Mouse (Mus musculus) ES-Bruce4 (cell line): Measurements from ENCODE around the gene Gm10662. TPM values are rescaled to one million over a fixed set of nuclear protein-coding genes. Genes with fewer than 3 reads are reported as not detected.
"Not testable (repeated sequence)": the region's sequence is repeated elsewhere in the genome, so short reads cannot be mapped to it uniquely, and the experiment has no call there.

Experiments
- H3K27ac ChIP-seq: 2 replicates; pipeline ENCODE4 v1.5.1; 2012; ENCODE audit warnings: low read length, inconsistent platforms; ENCODE audit not compliant: insufficient read depth
- H3K27me3 ChIP-seq: 2 replicates; pipeline ENCODE4 v1.6.1; 2012; ENCODE audit warnings: mild to moderate bottlenecking, low read length, inconsistent platforms; ENCODE audit not compliant: control insufficient read depth, poor library complexity, insufficient read depth, severe bottlenecking
- H3K36me3 ChIP-seq: 2 replicates; pipeline ENCODE4 v1.6.1; 2012; ENCODE audit warnings: inconsistent platforms, mild to moderate bottlenecking, low read length, moderate library complexity; ENCODE audit not compliant: control insufficient read depth, poor library complexity, insufficient read depth, severe bottlenecking
- H3K4me1 ChIP-seq: one replicate; pipeline ENCODE4 v1.8.1; 2011; ENCODE audit warnings: low read length; ENCODE audit not compliant: control insufficient read depth, insufficient read depth
- H3K4me3 ChIP-seq: 2 replicates; pipeline ENCODE4 v1.5.1; 2011; ENCODE audit warnings: low read depth, mild to moderate bottlenecking, low read length
- H3K9ac ChIP-seq: 2 replicates; pipeline ENCODE4 v1.6.1; 2012; ENCODE audit warnings: low read depth, mild to moderate bottlenecking, inconsistent platforms; ENCODE audit not compliant: poor library complexity, severe bottlenecking
- H3K9me3 ChIP-seq: replicated peaks from 2 replicates; pipeline ENCODE4 v1.6.1; 2012; ENCODE audit warnings: mild to moderate bottlenecking, low read length, inconsistent platforms; ENCODE audit not compliant: control insufficient read depth, poor library complexity, insufficient read depth, severe bottlenecking
- CTCF ChIP-seq: IDR thresholded peaks from one replicate; pipeline ENCODE4 v1.8.1; 2011; ENCODE audit warnings: low read depth, low read length
- polyA plus RNA-seq: library from polyadenylated mRNA; stranded (reverse); fragments of >200 nt; gene quantifications from 2 replicates; pipeline ENCODE4 v1.2.4, GENCODE M21; 2011; ENCODE audit warnings: low read depth; ENCODE audit not compliant: missing spikeins, insufficient read depth, insufficient read length

The Gm10662 gene
- not detected in 2 replicates for polyA plus RNA-seq

DNA sequence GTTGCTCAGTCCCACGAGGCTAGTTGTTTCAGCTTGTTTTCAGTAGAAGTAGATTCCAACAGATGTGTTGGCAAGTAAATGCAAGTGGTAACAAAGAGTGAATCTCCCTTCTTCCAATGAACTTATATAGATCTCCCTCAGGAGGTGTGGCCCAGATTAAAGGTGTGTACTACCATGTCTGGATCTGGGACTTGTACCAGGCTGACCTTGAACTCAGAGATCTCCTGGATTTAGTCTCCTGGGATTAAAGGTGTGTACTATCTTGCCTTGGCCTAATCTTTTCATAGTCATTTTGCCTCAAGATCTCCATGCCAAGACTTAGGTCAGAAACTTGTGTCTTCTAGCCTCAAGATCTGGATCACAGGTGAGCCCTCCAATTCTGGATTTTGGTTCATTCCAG is at the start of gene Gm10662:
Gm10662 (minus strand) TSS at position 101 of the 400 bp plus-strand sequence.
- not testable (repeated sequence) for H3K27me3 ChIP-seq, H3K9me3 ChIP-seq, H3K27ac ChIP-seq, H3K4me1 ChIP-seq, H3K36me3 ChIP-seq, H3K4me3 ChIP-seq, H3K9ac ChIP-seq

DNA sequence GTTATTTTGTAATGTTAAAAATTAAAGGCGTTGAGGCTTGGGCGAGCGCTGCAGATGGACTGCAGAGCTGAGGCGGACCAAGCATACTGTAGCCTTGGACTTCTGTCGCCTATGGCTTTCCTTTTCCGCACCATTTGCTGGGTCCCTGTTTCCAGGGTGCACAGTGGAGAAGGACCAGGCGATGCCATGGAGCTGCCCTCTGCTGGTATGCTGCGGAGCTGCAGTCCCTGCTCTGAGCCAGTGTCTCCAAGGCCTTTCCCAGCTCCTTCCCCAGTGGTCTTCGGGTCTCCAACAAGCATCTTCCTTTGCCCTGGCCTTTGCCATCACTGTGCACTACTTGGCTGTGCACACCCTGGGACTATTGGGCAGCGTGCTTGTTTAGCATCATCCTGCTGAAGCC is 19.2 kb upstream of the Gm10662 start:
- H3K9me3 ChIP-seq, H3K4me1 ChIP-seq, H3K36me3 ChIP-seq, H3K4me3 ChIP-seq, H3K27me3 ChIP-seq, H3K9ac ChIP-seq, H3K27ac ChIP-seq: not testable (repeated sequence)
- TF ChIP-seq CTCF, result peak; percentile 30

Other genes starting within 250 kb of the Gm10662 start
- not detected in 2 replicates for gene Gm4214, start 159.8 kb downstream of the Gm10662 start, polyA plus RNA-seq
- gene Gm4216, start 124.6 kb downstream of the Gm10662 start, polyA plus RNA-seq, result not detected in 2 replicates
- not detected in 2 replicates for gene Vmn1r163, start 88.9 kb downstream of the Gm10662 start, polyA plus RNA-seq
- gene Gm8720, start 77.0 kb downstream of the Gm10662 start, polyA plus RNA-seq, result not detected in 2 replicates
- gene Vmn1r165, start 72.9 kb upstream of the Gm10662 start, polyA plus RNA-seq, result not detected in 2 replicates
- not detected in 2 replicates for gene Vmn1r166, start 107.2 kb upstream of the Gm10662 start, polyA plus RNA-seq
- gene Gm6902, start 134.4 kb upstream of the Gm10662 start, polyA plus RNA-seq, result not detected in 2 replicates
- not detected in 2 replicates for gene Nlrp4e, start 156.7 kb upstream of the Gm10662 start, polyA plus RNA-seq
- gene Nlrp5, start 241.4 kb upstream of the Gm10662 start, polyA plus RNA-seq, result not detected in 2 replicates